Mouse (Mus musculus) erythroblast, embryonic 14.5 days (primary cell): ENCODE results near the gene Stx11.

Source experiments
- GATA1 ChIP-seq: IDR thresholded peaks from 2 replicates; pipeline ENCODE4 v1.6.1; 2012; ENCODE audit warnings: low read length, inconsistent platforms, mixed read lengths
- TAL1 ChIP-seq: IDR thresholded peaks from 3 replicates; pipeline ENCODE4 v1.6.1; 2012; ENCODE audit warnings: low read length, inconsistent platforms, mixed read lengths

DNA sequence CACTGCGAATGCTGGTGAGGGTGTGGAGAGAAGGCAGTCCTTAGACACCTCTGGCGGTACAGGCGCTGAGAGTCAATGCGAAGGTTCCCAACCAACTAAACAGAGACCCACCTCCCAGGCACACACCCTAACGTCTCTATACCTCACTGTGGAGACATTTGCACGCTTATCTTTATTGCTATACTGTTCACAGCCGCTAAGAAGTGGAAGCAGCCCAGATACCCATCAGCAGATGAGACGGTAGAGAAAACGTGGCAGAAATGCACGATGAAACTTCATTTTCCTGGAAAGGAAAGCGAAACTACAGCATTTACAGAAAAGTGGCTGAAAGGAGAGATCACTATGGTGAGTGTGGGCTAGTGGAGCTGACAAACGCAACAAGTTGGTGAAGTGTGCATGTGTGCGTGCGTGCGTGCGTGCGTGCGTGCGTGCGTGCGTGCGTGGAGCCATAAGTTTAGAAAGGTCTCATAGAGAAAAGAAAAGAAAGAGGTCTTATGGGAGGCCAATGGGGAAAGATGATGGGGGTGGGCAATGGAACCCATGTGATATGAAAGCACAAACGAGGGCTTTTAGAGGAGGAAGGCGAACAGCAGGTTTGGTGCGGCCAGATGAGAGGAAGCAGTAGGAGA lies 29.4 kb upstream of the Stx11 start:
- TF ChIP-seq GATA1 (no peak), TAL1 (no peak)
